Mouse (Mus musculus) heart, embryonic 13.5 days (tissue): ENCODE measurements around the gene Rabggta. TPM values are rescaled to one million over a fixed set of nuclear protein-coding genes. Genes with fewer than 3 reads are reported as not detected.

Experiments used
- ATAC-seq: fragments of 200-750 bp; cut with Nextera tagmentation; 2 replicates; pipeline ENCODE4 v1.8.0; 2017; ENCODE audit warnings: moderate TSS enrichment; ENCODE audit not compliant: insufficient number of reproducible peaks, low FRiP score, low TSS enrichment; ENCODE audit errors: extremely low read depth
- H3K27ac ChIP-seq: fragments of 300-500 bp; sonication (generic); replicated peaks from 2 replicates; pipeline ENCODE4 v1.5.1; 2015; ENCODE audit warnings: moderate library complexity, mild to moderate bottlenecking, inconsistent platforms
- H3K27me3 ChIP-seq: fragments of 300-500 bp; sonication (generic); replicated peaks from 2 replicates; pipeline ENCODE4 v1.6.1; 2015; ENCODE audit warnings: mild to moderate bottlenecking, inconsistent platforms
- H3K36me3 ChIP-seq: fragments of 300-500 bp; sonication (generic); 2 replicates; pipeline ENCODE4 v1.6.1; 2015; ENCODE audit warnings: mild to moderate bottlenecking, inconsistent platforms
- H3K4me1 ChIP-seq: fragments of 300-500 bp; sonication (generic); 2 replicates; pipeline ENCODE4 v1.6.1; 2015; ENCODE audit warnings: inconsistent platforms
- H3K4me2 ChIP-seq: fragments of 300-500 bp; sonication (generic); 2 replicates; pipeline ENCODE4 v1.6.1; 2015; ENCODE audit warnings: inconsistent platforms, mild to moderate bottlenecking, moderate library complexity
- H3K4me3 ChIP-seq: fragments of 300-500 bp; sonication (generic); 2 replicates; pipeline ENCODE4 v1.5.1; 2015; ENCODE audit warnings: moderate library complexity, mild to moderate bottlenecking, inconsistent platforms
- H3K9ac ChIP-seq: fragments of 300-500 bp; sonication (generic); 2 replicates; pipeline ENCODE4 v1.6.1; 2015; ENCODE audit warnings: inconsistent platforms, mild to moderate bottlenecking, moderate library complexity
- H3K9me3 ChIP-seq: fragments of 300-500 bp; sonication (generic); 2 replicates; pipeline ENCODE4 v1.6.1; 2016; ENCODE audit warnings: inconsistent platforms
- WGBS: fragments of 180-500 bp; shearing (Covaris S2); methylation state at CpG from one replicate; pipeline ENCODE4 v1.1.7; 2015; ENCODE audit warnings: mixed read lengths; 5-methylcytosine and 5-hydroxymethylcytosine counted together
- polyA plus RNA-seq: library from polyadenylated mRNA; unstranded; fragments of >200 nt; fragmentation: Nextera tagmentation; extraction: Ambion mirVana; gene quantifications from 2 replicates; pipeline ENCODE4 v1.2.1, GENCODE M21; 2015

The Rabggta gene
- polyA plus RNA-seq, 1 experiment from 2014 or later: 23.4 TPM

DNA sequence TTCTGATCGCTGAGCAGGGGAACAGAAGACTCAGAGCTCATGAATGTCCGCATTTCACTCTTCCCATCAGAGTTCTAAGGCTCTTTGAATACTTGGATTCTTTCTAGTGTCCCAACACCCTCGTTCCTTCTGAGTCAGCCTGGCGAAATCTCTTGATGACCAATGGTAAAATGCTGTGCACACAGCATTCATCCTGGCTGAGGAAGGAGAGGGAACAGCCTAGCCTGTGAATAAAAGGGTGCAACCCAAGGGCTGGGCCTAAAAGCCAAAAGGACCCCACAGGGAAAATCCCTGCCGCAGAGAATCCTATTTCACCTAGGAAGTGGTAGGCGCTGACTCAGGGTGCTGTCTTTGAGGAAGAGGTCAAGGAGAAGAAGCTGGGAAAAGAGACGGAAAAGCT, 8.1 kb upstream of the Rabggta start:
- Histone ChIP-seq H3K36me3 (no peaks in the 10 kb centered on the region), H3K4me3 (no peak overlapping the region), H3K4me1 (no peaks in the 10 kb centered on the region), H3K9me3 (no peaks in the 10 kb centered on the region), H3K27ac (no peak overlapping the region), H3K27me3 (peaks cover 35% of the 10 kb centered on the region; the same call in 1 of the 2 replicates), H3K4me2 (no peak overlapping the region), H3K9ac (no peak overlapping the region)
- WGBS: 73% methylated on average over 7 of the region's 7 CpGs
- ATAC-seq: no peak

DNA sequence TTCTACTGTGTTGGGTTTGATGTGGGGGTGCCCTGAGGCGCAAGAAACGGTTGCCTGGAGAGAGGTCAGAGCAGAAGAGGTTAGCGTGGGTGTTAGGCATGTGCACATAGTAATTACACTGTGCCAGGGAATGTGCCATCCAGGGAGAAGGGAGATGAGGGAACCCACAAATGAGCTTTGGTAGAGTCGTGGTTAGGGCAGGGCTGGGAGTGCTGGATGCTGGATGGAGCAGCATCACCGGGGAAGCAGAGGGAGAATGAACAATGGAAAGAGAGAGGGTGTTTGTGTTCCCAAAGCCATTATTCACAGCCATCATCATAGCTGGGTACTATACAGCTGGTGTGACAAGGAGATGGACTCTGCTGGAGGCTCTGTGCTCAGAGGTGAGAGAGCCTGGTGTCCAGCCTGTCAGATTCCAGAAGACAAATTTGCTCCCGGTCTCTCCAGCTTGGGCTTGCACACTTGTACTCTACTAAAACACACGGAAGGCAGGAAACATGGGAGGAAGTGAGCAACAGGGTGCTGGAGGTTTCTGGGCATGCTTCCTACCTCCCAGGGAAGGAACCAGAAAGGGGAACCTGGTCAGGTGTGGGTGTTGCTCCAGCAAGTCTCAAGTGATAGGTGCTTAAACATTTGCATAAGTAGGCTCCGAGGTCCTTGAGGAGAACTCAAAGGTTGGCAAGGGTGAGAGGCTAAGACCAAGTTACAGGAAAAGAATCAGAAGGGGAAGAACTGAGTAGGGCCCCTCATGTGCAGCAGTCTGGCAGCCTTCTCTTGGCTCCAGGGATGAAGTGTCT, 6.0 kb upstream of the Rabggta start:
- Histone ChIP-seq H3K9ac (no peak overlapping the region), H3K9me3 (no peaks in the 10 kb centered on the region), H3K4me2 (no peak overlapping the region), H3K4me1 (0 out of 2 replicates have a peak, but pooled peaks cover 6% of the 10 kb centered on the region), H3K27ac (no peak overlapping the region), H3K36me3 (no peaks in the 10 kb centered on the region), H3K27me3 (peaks cover 31% of the 10 kb centered on the region; the same call in 1 of the 2 replicates), H3K4me3 (no peak overlapping the region)
- WGBS: 62% methylated on average over 8 of the region's 8 CpGs
- no peak for ATAC-seq

DNA sequence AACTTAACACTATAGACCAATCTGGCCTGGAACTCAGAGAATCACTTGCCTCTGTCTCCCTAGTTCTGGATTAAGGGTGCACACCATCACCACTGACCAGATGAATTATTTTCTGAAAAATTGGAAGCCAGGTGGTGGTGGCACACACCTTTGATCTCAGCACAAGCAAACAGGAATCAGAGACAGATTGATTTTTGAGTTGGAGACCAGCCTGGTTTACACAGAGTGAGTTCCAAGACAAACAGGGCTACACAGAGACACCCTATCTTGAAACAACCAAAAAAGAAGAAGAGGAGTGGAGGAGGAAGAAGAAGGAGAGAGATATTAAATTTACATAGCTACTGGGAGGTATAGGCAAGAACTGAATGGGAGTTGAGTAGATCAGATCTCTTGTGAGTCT, 4.2 kb upstream of the Rabggta start:
- no peak overlapping the region for H3K4me3 ChIP-seq
- 0 out of 2 replicates have a peak, but pooled peaks cover 29% of the 10 kb centered on the region for H3K27me3 ChIP-seq
- H3K9me3 ChIP-seq: no peaks in the 10 kb centered on the region
- H3K4me2 ChIP-seq: no peak overlapping the region
- H3K9ac ChIP-seq: no peak overlapping the region
- H3K27ac ChIP-seq: no peak overlapping the region
- ATAC-seq: no peak
- peaks cover 13% of the 10 kb centered on the region for H3K4me1 ChIP-seq
- no peaks in the 10 kb centered on the region for H3K36me3 ChIP-seq

DNA sequence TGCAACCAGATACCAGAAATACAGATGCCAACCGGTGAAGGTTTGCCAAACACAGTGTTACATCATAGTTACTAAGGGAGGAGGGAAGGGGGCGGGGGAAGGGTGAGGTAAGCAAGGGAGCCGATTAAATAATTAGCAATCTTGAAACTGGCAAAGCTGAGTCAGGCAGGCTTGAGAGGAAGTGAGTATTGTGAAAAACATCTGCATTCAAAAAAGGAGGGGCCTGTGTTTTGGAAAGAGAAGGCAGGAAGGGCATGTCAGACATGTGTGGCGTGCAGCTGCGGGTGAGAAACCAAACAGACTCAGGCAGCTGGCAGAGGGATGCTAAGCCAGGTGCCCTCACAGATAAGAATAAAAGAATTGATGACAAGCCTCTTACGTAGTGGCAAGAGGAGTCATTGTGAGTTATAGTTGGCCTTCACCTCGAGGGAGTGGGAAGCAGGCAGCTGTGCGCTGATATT, 2.4 kb upstream of the Rabggta start:
- Histone ChIP-seq H3K36me3 (peaks cover 11% of the 10 kb centered on the region), H3K27me3 (0 out of 2 replicates have a peak, but pooled peaks cover 14% of the 10 kb centered on the region), H3K4me2 (no peak overlapping the region), H3K9me3 (no peaks in the 10 kb centered on the region), H3K9ac (no peak overlapping the region), H3K4me1 (peaks cover 17% of the 10 kb centered on the region), H3K4me3 (no peak overlapping the region), H3K27ac (no peak overlapping the region; the same call in 1 of the 2 replicates)
- WGBS: 38% methylated on average over 8 of the region's 8 CpGs
- no peak for ATAC-seq

DNA sequence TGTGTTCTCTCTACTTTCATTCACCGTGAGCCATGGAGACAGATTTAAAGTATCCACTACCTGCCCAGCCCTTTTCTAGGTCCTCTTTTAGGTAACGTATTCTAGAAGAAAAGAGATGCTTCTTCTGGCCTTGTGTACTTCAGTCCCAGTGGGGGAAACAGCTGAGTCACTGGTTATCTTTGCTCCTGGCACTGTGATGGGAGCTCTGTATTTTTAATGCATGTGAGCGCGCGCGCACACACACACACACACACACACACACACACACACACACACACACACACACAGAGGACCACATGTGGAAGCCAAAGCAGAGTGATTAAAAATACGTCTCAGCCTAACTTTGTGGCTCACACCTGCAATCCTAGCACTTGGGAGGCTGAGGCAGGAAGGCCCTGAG, 1.4 kb upstream of the Rabggta start:
- no peaks in the 10 kb centered on the region for H3K9me3 ChIP-seq
- no peak overlapping the region for H3K27ac ChIP-seq
- H3K9ac ChIP-seq: no peak overlapping the region
- 0 out of 2 replicates have a peak, but pooled peaks cover 9% of the 10 kb centered on the region for H3K27me3 ChIP-seq
- no peak overlapping the region for H3K4me3 ChIP-seq
- no peak overlapping the region for H3K4me2 ChIP-seq
- H3K36me3 ChIP-seq: peaks cover 21% of the 10 kb centered on the region
- WGBS: 91% methylated on average over 7 of the region's 7 CpGs
- peaks cover 17% of the 10 kb centered on the region for H3K4me1 ChIP-seq
- no peak for ATAC-seq

DNA sequence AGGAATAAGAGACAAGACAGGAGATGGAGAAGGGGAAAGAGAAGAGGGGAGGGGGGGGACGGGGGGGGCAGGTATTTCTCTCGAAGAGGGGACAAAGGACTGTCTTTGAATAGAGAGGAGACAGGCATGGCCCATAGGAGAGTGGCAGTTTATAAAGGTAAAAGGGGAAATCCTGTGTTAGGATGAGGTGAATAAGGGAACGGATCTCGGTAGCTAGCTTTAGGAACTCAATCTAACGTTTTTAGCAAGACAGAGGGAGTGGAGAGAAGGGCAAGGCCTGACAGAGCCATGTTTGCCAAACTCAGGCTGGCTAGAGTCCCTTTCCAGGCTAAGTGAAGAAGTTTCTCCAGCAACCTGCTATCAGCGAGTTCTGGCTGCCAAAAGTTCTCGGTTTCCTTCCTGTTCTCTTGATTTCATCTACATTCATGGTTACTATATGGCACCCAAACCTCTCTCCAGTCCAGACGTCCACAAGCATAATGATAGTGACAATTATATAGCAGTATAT, 429 bp upstream of the Rabggta start:
- ATAC-seq: no peak
- WGBS: 48% methylated on average over 8 of the region's 8 CpGs
- 0 out of 2 replicates have a peak, but pooled peaks cover 5% of the 10 kb centered on the region for H3K27me3 ChIP-seq
- peaks cover 28% of the 10 kb centered on the region for H3K36me3 ChIP-seq
- H3K4me1 ChIP-seq: peaks cover 17% of the 10 kb centered on the region
- peak overlapping the region; percentile 85 for H3K4me2 ChIP-seq
- H3K9me3 ChIP-seq: no peaks in the 10 kb centered on the region
- peak overlapping the region; percentile 92 for H3K4me3 ChIP-seq
- H3K9ac ChIP-seq: peak overlapping the region; percentile 90
- H3K27ac ChIP-seq: peak overlapping the region; percentile 83; the same call in 1 of the 2 replicates

DNA sequence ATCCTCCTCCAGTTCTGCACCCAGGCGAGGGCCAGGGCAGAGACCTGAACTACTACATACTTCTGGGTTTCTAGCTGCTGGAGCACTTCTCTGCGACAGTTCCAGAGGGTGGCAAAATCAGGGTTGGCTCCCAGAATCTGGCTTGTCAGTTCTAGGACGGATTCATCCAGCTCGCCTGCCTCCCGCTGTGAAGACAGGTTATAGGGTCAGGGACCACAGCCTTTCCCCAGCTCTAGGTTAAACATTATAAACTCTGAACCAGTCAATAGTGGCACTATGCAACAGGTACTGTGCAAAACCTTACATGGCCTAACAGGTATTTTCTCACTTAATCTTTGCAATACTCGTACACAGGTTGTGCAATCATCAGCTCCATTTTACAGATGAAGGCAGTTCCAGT, 987 bp downstream of the Rabggta start:
- Histone ChIP-seq H3K27ac (peak overlapping the region; percentile 83; the same call in 1 of the 2 replicates), H3K27me3 (no peaks in the 10 kb centered on the region), H3K36me3 (peaks cover 41% of the 10 kb centered on the region), H3K4me3 (peak overlapping the region; percentile 92), H3K9me3 (no peaks in the 10 kb centered on the region), H3K4me2 (peak overlapping the region; percentile 85), H3K9ac (peak overlapping the region; percentile 90), H3K4me1 (peaks cover 17% of the 10 kb centered on the region)
- 80% methylated on average over 6 of the region's 6 CpGs for WGBS
- no peak for ATAC-seq

DNA sequence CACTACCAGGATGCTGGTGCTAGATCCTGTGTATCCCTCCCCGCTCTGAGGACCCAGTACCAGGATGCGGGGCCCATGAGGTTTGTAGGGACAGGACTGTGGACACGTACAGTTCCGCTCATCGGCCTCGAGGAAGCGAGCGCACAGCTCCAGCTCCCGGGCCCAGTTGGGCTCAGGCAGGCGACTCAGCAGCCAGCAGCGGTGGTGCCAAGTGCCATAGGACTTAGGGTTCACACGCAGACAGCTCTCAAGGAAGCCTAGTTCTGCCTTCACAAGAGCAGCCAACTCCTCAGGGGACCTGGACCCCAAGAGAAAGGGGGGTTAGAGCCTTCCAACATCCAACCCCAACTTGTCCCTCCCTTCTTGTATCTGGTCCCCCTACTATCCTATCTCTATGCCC, 1.4 kb downstream of the Rabggta start:
- peaks cover 43% of the 10 kb centered on the region for H3K36me3 ChIP-seq
- H3K4me3 ChIP-seq: no peak overlapping the region
- ATAC-seq: no peak
- peaks cover 17% of the 10 kb centered on the region for H3K4me1 ChIP-seq
- WGBS: 92% methylated on average over 12 of the region's 12 CpGs
- no peaks in the 10 kb centered on the region for H3K27me3 ChIP-seq
- no peak overlapping the region for H3K9ac ChIP-seq
- H3K27ac ChIP-seq: no peak overlapping the region
- H3K9me3 ChIP-seq: no peaks in the 10 kb centered on the region
- H3K4me2 ChIP-seq: 0 out of 2 replicates have a peak overlapping the region, but pooled peaks have one; percentile 85

DNA sequence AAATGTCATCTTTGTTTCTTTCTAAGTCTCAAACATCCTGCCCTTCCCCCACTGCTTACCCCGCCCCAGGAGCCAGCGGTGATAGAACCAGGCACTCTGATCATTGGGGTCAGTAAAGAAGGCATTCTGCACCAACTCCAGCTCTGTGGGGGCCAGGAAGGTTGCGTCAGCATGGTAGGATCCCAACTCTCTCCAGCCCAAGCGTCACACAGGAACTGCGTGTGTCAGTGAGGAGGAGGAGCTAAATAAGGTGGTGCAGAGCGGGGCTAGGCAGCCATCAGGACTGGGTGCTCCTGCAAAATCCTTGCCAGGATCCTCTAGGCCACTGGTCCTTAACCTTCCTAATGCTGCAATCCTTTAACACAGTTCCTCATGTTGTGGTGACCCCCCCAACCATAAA, 2.3 kb downstream of the Rabggta start:
- ATAC-seq: no peak
- Histone ChIP-seq H3K4me2 (no peak overlapping the region), H3K27me3 (0 out of 2 replicates have a peak, but pooled peaks cover 3% of the 10 kb centered on the region), H3K36me3 (peaks cover 43% of the 10 kb centered on the region), H3K4me1 (peaks cover 14% of the 10 kb centered on the region), H3K9me3 (no peaks in the 10 kb centered on the region), H3K4me3 (no peak overlapping the region), H3K27ac (no peak overlapping the region), H3K9ac (no peak overlapping the region)
- 77% methylated on average over 6 of the region's 6 CpGs for WGBS

DNA sequence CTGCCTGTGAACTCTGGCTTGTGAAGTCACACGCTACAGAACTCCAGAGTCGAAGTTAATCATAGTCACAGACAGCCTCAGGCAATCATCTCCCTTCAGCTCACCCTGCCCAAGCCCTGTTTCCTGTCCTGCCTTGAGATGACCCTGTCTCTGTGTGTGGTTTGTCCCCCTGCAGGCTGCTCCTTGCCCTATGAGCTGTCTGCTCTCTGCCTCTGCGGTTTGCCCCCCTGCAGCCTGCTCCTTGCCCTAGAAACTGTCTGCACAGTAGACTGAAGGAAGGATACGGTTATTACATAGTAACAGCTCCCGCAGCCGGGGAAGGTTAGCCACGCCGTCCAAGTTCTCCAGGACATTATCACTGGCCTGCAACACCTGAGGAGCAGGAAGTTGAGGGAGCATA, 5.2 kb downstream of the Rabggta start:
- Histone ChIP-seq H3K4me1 (peaks cover 19% of the 10 kb centered on the region), H3K27me3 (peaks cover 28% of the 10 kb centered on the region), H3K9me3 (no peaks in the 10 kb centered on the region), H3K4me2 (no peak overlapping the region), H3K4me3 (no peak overlapping the region), H3K27ac (no peak overlapping the region), H3K9ac (no peak overlapping the region), H3K36me3 (peaks cover 43% of the 10 kb centered on the region)
- 83% methylated on average over 8 of the region's 8 CpGs for WGBS
- ATAC-seq: no peak

DNA sequence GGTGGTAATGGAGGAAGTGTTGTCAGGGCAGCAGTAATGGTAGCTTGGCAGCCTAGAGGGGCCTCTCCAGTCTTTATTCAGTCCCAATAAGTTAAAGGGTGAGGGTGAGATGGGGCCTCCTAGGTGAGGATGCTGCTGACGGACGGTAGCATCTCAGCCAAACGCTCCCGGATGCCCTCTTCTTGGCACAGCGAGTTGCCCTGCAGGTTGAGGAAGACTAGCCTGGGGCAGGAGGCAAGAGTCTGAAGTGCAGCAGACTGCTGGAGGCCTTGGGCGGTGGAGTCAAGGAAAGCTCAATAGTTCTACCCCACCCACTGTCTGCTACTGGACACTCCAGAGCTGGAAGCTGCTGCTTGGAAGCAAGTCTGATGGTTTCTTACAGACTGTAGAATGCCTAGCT, 5.8 kb downstream of the Rabggta start:
- no peak overlapping the region for H3K4me2 ChIP-seq
- peaks cover 34% of the 10 kb centered on the region for H3K27me3 ChIP-seq
- H3K36me3 ChIP-seq: peaks cover 43% of the 10 kb centered on the region
- no peak overlapping the region for H3K4me3 ChIP-seq
- WGBS: 92% methylated on average over 6 of the region's 6 CpGs
- no peak for ATAC-seq
- no peak overlapping the region for H3K9ac ChIP-seq
- no peaks in the 10 kb centered on the region for H3K9me3 ChIP-seq
- H3K4me1 ChIP-seq: peaks cover 17% of the 10 kb centered on the region
- H3K27ac ChIP-seq: no peak overlapping the region
